Mouse (Mus musculus): ENCODE measurements around the gene Akap7. TPM values are rescaled to one million over a fixed set of nuclear protein-coding genes. Genes with fewer than 3 reads are reported as not detected.

The Akap7 gene
- polyA plus RNA-seq, 1 experiment from 2014 or later: 20.9 TPM

DNA sequence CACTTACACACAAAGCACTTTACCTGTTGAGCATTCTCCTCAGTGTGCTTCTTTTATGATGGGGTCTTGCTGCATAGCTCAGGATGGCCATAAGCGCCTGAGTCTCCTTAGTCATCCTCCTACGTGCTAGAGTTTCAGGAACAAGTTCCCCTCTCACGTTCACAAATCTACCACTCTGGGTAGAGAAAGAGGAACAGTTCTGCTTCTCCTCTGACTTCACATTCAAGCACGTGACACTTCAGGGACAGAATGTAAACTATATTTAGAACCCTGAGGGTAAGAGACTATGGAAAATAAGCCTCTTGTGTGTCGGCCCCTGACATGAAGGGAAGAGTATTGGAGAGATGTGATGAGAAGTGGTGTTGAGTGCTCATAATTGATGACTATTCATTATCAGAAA lies 10.7 kb upstream of the Akap7 start:
- no peaks in the 10 kb centered on the region for H3K9me3 ChIP-seq
- WGBS: 82% methylated on average over 5 of the region's 5 CpGs
- no peaks in the 10 kb centered on the region for H3K27me3 ChIP-seq
- no peak overlapping the region for H3K4me3 ChIP-seq (replicated peaks)
- H3K4me2 ChIP-seq (replicated peaks): no peak overlapping the region
- no peaks in the 10 kb centered on the region for H3K36me3 ChIP-seq
- H3K27ac ChIP-seq: no peak overlapping the region
- no peak for ATAC-seq
- peaks cover 12% of the 10 kb centered on the region for H3K4me1 ChIP-seq (replicated peaks)
- no peak overlapping the region for H3K9ac ChIP-seq (replicated peaks)

DNA sequence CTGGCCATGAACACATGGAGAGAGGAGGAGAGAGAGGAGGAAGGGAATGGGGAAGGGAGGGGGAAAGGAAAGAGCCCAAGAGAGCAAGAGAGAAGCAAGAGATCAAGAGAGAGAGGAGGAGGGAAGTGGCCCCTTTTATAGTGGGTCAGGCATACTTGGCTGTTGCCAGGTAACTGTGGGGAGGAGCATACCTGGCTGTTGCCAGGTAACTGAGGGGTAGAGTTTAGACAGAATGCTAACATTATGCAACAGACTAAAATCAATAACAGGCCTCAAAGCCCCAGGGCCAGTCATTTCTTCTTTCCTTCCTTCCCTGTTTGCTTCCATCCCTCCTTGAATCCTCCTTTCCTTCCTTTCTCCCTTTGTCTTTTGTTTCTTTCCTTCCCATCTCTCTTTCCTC lies 10.0 kb upstream of the Akap7 start:
- H3K27ac ChIP-seq: no peak overlapping the region
- H3K4me3 ChIP-seq (replicated peaks): no peak overlapping the region
- H3K4me2 ChIP-seq (replicated peaks): no peak overlapping the region
- 0 out of 2 replicates have a peak, but pooled peaks cover 3% of the 10 kb centered on the region for H3K27me3 ChIP-seq
- no peaks in the 10 kb centered on the region for H3K9me3 ChIP-seq
- peaks cover 12% of the 10 kb centered on the region for H3K4me1 ChIP-seq (replicated peaks)
- no peak for ATAC-seq
- no peak overlapping the region for H3K9ac ChIP-seq (replicated peaks)
- no peaks in the 10 kb centered on the region for H3K36me3 ChIP-seq

DNA sequence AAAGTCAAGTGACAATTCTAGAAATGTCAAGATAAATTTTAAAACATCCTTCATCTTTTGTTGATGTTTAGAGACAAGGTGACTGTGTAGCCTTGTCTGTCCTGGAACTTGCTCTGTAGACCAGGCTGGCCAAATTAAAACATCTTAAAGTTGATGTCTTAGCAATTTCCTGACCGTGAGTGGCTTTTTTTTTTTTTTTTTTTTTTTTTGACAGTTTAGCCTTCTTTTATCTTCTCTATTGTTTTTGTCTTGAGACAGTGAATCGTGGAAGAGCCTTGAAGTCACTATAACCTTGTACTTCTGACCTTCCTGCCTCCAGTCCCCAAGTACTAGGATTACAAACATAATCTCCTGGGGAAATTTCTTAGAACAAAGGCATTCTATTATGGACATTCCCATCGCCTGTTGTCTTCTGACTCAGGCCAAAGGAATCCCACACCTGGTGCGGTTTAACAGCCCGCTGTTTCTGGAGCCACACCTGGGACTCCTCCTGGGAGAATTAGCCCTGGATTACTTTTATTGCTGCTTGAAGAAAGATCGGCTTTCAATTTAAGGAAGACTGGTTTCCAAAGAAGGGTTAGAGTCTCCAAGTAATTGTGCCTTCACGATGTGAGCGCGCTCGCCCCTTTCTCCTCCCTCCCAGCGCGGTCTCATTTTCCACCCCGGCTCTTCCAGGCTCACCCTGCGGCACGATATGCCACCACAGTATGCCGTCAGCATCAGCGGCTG lies 6.3 kb upstream of the Akap7 start:
- Histone ChIP-seq H3K4me1 (replicated peaks) (peaks cover 20% of the 10 kb centered on the region), H3K9ac (replicated peaks) (no peak overlapping the region), H3K27me3 (0 out of 2 replicates have a peak, but pooled peaks cover 3% of the 10 kb centered on the region), H3K27ac (no peak overlapping the region), H3K9me3 (no peaks in the 10 kb centered on the region), H3K4me2 (replicated peaks) (peak overlapping the region; percentile 31), H3K36me3 (no peaks in the 10 kb centered on the region), H3K4me3 (replicated peaks) (no peak overlapping the region)
- ATAC-seq: no peak
- WGBS: 8% methylated on average over 17 of the region's 17 CpGs

DNA sequence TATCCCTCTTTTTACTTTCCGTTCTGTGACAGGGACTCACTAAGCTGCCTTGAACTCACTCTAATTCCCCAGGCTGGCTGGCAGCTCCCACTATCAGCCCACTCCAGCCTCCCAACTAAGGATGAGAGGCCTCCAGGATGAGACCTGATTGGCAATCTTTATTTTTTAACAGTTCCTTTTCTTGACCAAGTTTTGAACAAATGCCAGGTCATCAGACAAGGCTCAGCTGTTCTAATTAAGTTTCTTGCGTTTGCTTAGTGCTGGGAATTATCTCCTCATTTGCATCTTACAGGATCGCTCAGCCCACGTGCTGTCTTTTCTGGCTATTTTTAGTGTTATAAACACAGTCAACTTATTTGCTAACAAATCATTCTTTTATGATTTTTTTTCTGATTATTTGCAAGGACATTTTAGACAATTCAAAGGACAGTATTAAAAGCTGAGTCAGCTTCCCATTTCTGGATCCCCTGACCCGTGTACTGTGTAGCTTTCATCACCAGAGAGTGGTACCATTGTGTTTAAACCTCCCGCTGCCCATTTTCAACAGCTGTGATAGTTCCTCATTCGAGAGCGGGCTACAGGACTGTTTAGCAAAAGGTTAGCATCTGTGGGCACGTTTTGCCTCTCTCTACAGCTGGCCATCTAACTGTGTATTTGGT lies 4.0 kb upstream of the Akap7 start:
- no peak overlapping the region for H3K4me2 ChIP-seq (replicated peaks)
- peak overlapping the region; percentile 44; the same call in 1 of the 2 replicates for H3K27ac ChIP-seq
- H3K4me3 ChIP-seq (replicated peaks): no peak overlapping the region
- ATAC-seq: peak; percentile 79
- H3K36me3 ChIP-seq: no peaks in the 10 kb centered on the region
- no peaks in the 10 kb centered on the region for H3K9me3 ChIP-seq
- 35% methylated on average over 9 of the region's 9 CpGs for whole genome bisulfite sequencing
- no peak overlapping the region for H3K9ac ChIP-seq (replicated peaks)
- H3K4me1 ChIP-seq (replicated peaks): peaks cover 15% of the 10 kb centered on the region
- 0 out of 2 replicates have a peak, but pooled peaks cover 3% of the 10 kb centered on the region for H3K27me3 ChIP-seq

DNA sequence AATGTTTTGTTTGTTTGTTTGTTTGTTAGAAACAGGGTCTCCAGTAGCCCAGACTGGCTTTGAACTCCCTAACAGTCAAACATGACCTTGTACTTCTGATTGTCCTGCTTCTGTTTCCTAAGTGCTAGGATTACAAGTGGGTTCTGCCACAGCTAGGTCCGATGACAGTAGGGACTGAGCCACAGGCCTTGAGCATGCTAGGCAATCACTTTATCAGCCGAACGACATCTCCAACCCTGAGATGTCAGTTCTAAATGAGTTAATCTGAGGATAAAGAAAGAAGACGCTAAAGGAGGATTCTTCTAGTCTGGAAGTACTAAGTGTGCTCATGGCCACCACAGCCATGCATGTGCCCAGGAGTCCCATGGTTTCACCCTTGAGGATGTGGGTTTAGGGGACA lies 3.1 kb upstream of the Akap7 start:
- Histone ChIP-seq H3K4me2 (replicated peaks) (no peak overlapping the region), H3K9me3 (no peaks in the 10 kb centered on the region)

DNA sequence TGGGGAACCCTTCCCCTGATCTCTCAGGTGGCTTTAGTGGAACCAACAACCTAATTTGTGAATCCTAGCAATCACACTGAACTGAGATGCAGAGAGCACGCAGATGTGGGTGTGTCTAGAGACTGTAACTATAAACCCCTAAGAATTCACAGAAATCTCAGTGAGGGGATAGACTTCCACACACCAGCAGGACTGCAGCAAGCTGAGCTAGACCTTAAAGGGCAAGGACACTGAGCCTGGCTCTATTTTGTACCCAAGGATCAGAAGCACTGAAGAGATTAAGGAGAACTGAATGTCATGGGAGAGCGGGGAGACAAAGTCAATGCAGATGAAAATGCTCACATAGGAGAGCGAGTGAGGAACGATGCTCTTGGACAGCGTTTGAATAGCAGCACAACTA lies 2.3 kb upstream of the Akap7 start:
- no peak overlapping the region for H3K4me3 ChIP-seq (replicated peaks)
- no peaks in the 10 kb centered on the region for H3K36me3 ChIP-seq
- no peaks in the 10 kb centered on the region for H3K9me3 ChIP-seq
- H3K27ac ChIP-seq: no peak overlapping the region
- no peak overlapping the region for H3K9ac ChIP-seq (replicated peaks)
- 0 out of 2 replicates have a peak, but pooled peaks cover 3% of the 10 kb centered on the region for H3K27me3 ChIP-seq
- no peak for ATAC-seq
- 85% methylated on average over 5 of the region's 5 CpGs for WGBS
- H3K4me2 ChIP-seq (replicated peaks): no peak overlapping the region
- H3K4me1 ChIP-seq (replicated peaks): peaks cover 15% of the 10 kb centered on the region

More for the DNA sequence above, 3.1 kb upstream of the Akap7 start:
- ATAC-seq: no peak
- Histone ChIP-seq H3K4me3 (replicated peaks) (no peak overlapping the region), H3K9ac (replicated peaks) (no peak overlapping the region), H3K27ac (no peak overlapping the region), H3K4me1 (replicated peaks) (peaks cover 15% of the 10 kb centered on the region), H3K27me3 (0 out of 2 replicates have a peak, but pooled peaks cover 3% of the 10 kb centered on the region), H3K36me3 (no peaks in the 10 kb centered on the region)
- WGBS: 60% methylated on average over 4 of the region's 4 CpGs

DNA sequence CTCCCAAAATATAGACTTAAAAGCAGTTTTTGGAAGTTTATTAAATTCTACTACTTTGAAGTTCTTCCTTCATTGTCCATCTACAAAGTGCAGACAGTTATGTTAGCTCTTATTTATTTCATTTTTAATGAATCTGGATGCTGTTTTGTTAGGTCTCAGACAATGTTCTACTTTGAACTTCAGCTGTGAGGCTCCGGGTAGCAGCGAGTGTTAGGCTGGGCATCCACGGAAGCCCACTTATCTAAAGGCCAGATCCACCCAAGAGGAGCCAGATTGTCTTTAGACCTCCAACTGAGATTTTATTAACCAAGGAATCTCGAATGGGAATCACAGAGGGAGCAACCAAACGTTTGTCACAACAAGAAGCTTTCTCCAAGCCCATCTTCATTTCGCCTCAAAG lies 2.5 kb downstream of the Akap7 start:
- WGBS: 69% methylated on average over 6 of the region's 6 CpGs
- no peak overlapping the region for H3K27ac ChIP-seq

DNA sequence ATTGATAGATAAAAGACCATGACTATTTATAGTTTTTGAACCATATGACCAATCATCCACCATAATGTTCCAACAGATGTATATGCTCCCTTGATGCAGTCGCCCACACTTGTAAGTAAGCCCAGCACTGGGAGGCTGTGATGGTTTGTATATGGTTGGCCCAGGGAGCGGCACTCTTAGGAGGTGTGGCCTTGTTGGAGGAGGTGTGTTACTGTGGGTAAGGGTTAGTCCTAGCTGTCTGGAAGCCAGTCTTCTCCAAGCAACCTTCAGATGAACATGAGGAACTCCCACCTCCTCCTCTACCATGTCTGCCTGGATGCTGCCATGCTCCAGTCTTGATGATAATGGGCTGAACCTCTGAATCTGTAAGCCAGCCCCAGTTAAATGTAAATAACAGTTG lies 3.1 kb downstream of the Akap7 start:
- no peak overlapping the region for H3K27ac ChIP-seq
- no peak overlapping the region for H3K9ac ChIP-seq (replicated peaks)
- H3K9me3 ChIP-seq: no peaks in the 10 kb centered on the region
- H3K4me1 ChIP-seq (replicated peaks): no peaks in the 10 kb centered on the region
- no peaks in the 10 kb centered on the region for H3K36me3 ChIP-seq
- WGBS: 93% methylated on average over 2 of the region's 2 CpGs
- no peak overlapping the region for H3K4me2 ChIP-seq (replicated peaks)
- no peaks in the 10 kb centered on the region for H3K27me3 ChIP-seq
- H3K4me3 ChIP-seq (replicated peaks): no peak overlapping the region
- no peak for ATAC-seq

More for the DNA sequence above, 2.5 kb downstream of the Akap7 start:
- no peaks in the 10 kb centered on the region for H3K27me3 ChIP-seq
- H3K4me3 ChIP-seq (replicated peaks): no peak overlapping the region
- H3K36me3 ChIP-seq: no peaks in the 10 kb centered on the region
- H3K4me2 ChIP-seq (replicated peaks): no peak overlapping the region
- H3K9me3 ChIP-seq: no peaks in the 10 kb centered on the region
- no peak for ATAC-seq
- H3K4me1 ChIP-seq (replicated peaks): no peaks in the 10 kb centered on the region
- no peak overlapping the region for H3K9ac ChIP-seq (replicated peaks)

DNA sequence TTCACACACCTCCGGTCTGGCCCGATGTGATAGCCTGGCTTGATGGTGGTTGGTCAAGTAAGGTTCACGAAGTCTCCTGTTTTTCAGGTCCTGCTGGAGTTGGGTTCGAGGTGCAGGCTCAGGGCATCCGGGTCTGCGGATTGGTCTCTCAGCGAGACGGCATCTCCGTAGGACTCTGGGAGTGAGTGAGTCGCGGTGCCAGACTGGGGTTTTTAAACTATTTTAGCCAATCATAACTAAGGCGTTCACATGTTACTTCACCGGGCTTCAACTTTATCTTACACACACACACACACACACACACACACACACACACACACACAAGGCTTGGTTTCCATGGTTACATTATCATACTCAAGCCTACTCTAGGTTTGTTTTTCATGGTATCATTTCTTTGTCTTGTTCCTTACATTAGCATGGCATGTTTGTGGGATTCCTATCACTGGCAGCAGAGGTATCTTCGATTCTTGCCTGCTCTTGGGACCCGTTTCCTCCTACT lies 8.6 kb downstream of the Akap7 start:
- peaks cover 13% of the 10 kb centered on the region for H3K4me1 ChIP-seq (replicated peaks)
- WGBS: 97% methylated on average over 15 of the region's 15 CpGs
- H3K27ac ChIP-seq: no peak overlapping the region
- no peaks in the 10 kb centered on the region for H3K36me3 ChIP-seq
- ATAC-seq: no peak
- H3K9me3 ChIP-seq: no peaks in the 10 kb centered on the region
- peaks cover 4% of the 10 kb centered on the region; the same call in 1 of the 2 replicates for H3K27me3 ChIP-seq
- H3K4me3 ChIP-seq (replicated peaks): no peak overlapping the region
- H3K9ac ChIP-seq (replicated peaks): no peak overlapping the region
- H3K4me2 ChIP-seq (replicated peaks): no peak overlapping the region

DNA sequence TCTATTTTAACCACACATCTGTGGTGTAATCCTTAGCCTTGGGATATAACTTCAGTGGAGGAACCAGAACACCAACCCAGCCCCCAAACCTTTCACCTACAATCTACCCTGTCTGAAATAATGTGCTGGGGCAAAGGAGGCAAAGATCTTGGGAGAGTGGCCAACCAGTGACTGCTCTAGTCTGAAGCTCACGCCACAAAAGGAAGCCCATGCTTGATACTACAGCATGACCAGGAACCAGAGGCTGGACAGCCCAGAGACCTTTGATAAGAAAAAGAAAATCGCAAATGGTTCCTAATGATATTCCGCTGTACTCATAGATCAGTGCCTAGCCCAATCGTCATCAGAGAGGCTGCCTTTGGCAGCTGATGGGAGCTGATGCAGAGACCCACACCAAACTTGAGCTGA lies 9.4 kb downstream of the Akap7 start:
- H3K4me1 ChIP-seq (replicated peaks): peaks cover 13% of the 10 kb centered on the region
- WGBS: 88% methylated on average over 4 of the region's 4 CpGs
- no peak overlapping the region for H3K9ac ChIP-seq (replicated peaks)
- peak overlapping the region; percentile 64 for H3K4me2 ChIP-seq (replicated peaks)
- H3K36me3 ChIP-seq: no peaks in the 10 kb centered on the region
- H3K9me3 ChIP-seq: no peaks in the 10 kb centered on the region
- no peak for ATAC-seq
- peaks cover 4% of the 10 kb centered on the region; the same call in 1 of the 2 replicates for H3K27me3 ChIP-seq
- no peak overlapping the region for H3K4me3 ChIP-seq (replicated peaks)
- H3K27ac ChIP-seq: no peak overlapping the region

DNA sequence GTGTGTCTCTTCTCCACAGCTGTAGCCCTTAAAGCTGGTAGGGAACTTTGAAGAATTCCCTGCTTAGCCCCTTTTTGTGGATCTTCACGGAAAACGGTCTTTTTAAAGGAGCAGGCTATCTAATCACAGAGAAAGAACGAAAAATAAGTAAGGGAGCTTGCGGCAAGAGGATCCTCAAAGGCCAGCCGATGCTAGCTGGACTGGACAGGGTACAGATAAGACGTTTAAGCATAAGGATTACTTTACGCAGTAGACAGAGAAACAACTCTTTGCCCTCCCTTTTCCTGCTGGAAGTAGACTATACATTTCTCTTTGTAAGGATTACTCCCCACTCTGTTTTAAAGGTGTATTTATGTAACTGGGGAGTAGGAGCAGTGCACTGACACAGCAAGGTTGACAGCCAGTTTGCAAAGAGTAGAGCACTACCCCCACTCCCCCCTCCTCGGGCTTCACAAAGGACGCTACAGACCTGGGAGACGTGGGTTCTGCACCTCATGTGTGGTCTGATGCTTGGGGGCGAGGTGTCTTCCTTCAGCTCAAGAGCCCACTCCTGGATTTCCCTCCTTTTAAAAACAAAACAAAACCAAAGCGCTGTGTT lies 9.9 kb downstream of the Akap7 start:
- H3K4me1 ChIP-seq (replicated peaks): peaks cover 13% of the 10 kb centered on the region
- peak overlapping the region; percentile 24 for H3K9ac ChIP-seq (replicated peaks)
- H3K4me3 ChIP-seq (replicated peaks): peak overlapping the region; percentile 66
- peaks cover 4% of the 10 kb centered on the region; the same call in 1 of the 2 replicates for H3K27me3 ChIP-seq
- no peaks in the 10 kb centered on the region for H3K36me3 ChIP-seq
- no peaks in the 10 kb centered on the region for H3K9me3 ChIP-seq
- no peak overlapping the region for H3K27ac ChIP-seq
- peak overlapping the region; percentile 64 for H3K4me2 ChIP-seq (replicated peaks)
- 0 out of 2 replicates have a peak, but pooled peaks have one; percentile 19 for ATAC-seq
- WGBS: 31% methylated on average over 12 of the region's 12 CpGs
